Mouse (Mus musculus): ENCODE results near the gene Tlnrd1. TPM values are rescaled to one million over a fixed set of nuclear protein-coding genes. Genes with fewer than 3 reads are reported as not detected.

Tlnrd1 gene
- polyA plus RNA-seq, 1 experiment from 2014 or later = 10.9 TPM

GRCm38 (mm10) chr7:83852381-83853380, 31.4 kb downstream of the Tlnrd1 start:
- H3K27ac ChIP-seq = no peak overlapping the region
- H3K27me3 ChIP-seq = no peaks in the 10 kb centered on the region
- 38% methylated on average over 5 of the region's 5 CpGs for WGBS
- no peaks in the 10 kb centered on the region for H3K36me3 ChIP-seq (replicated peaks)
- no peak overlapping the region for H3K4me3 ChIP-seq (replicated peaks)
- ATAC-seq (ENCODE audit: low FRiP score) = no peak
- 0 out of 2 replicates have a peak, but pooled peaks cover 11% of the 10 kb centered on the region for H3K4me1 ChIP-seq
- no peak overlapping the region for H3K4me2 ChIP-seq
- H3K9ac ChIP-seq = no peak overlapping the region
- no peaks in the 10 kb centered on the region for H3K9me3 ChIP-seq

DNA sequence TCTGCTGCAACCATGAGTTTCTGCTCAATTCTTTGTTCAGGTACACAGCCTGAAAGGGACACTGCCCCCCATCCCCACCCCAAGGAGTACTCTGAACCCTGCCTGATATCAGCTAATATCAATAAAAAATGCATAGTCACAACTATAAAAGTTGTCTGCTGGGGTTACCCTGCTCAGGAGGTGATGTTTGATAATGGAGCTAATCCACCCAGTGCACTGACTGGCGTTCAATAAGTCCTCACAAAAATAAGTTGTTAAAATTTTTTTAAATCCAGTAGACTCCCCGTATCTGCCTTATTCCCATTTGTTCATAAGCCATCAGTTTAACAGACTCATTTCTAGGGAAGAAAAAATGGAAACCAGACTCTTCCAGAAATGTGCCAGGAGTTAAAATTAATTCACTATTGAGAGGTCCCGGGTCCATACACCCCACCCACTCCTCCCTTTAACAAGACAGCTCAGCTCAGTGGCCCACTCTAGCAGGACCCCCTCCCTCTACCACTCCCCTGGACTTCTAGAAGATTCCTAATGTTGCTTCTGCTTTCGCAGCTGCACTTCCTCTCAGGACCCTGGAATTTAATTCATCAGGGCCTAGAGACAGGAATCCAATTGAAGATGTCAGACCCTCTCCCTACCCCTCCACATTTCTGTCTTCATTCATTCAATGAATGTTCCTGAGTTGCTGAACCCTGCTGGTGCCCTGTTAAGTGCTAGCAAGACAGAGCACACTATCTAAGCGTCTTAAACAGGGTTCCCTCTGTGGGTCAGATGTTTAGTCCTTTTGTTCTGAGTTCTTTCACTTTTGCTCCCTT, 32.3 kb downstream of the Tlnrd1 start:
- H3K27ac ChIP-seq = no peak overlapping the region
- H3K4me1 ChIP-seq = 0 out of 2 replicates have a peak, but pooled peaks cover 11% of the 10 kb centered on the region
- H3K9ac ChIP-seq = no peak overlapping the region
- H3K4me2 ChIP-seq = no peak overlapping the region
- 55% methylated on average over 5 of the region's 5 CpGs for WGBS
- ATAC-seq (ENCODE audit: low FRiP score) = no peak
- no peaks in the 10 kb centered on the region for H3K9me3 ChIP-seq
- H3K27me3 ChIP-seq = no peaks in the 10 kb centered on the region
- no peak overlapping the region for H3K4me3 ChIP-seq (replicated peaks)
- H3K36me3 ChIP-seq (replicated peaks) = no peaks in the 10 kb centered on the region

DNA sequence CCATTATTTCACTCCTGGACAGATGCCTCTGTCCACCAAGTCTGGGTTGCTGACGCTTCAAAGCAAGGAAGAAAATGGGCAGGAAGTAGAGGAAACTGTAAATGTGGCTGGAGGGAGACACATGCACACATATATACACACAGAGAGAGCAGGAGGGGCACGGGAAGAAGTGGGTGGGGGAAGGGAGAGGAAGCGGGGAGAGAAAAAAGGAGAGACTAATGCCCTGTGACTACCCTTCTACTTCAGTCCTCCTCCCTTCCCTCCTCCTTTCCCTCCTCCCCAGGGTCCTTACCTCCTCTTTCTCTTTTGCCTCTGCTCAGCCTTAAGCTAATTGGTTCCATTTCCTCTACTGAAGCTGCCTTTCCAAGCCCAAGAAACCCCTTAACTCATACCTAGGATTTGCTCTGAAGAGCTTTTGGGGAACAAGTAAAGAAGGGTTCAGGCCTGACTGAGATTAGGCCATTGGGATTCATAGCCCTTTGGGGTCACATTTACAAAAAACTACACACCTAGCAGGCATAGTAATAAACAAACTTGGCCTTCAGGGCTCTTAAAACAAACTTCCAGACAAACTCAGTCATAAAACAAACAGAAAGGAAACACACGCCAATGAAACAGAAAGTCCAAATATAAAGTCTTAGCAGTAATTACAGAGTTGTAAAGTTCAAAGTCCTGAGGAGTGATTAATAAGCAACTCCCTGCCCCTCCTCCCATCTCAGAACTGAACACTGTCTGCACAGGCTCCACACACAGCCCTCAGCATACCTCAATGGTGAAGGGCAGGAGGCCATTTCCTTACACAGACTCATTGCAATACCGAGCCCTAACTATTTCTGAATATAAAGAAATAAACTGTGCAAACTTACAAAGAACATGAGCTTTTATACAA, 36.7 kb downstream of the Tlnrd1 start:
- Histone ChIP-seq H3K9ac (no peak overlapping the region), H3K4me1 (0 out of 2 replicates have a peak, but pooled peaks cover 7% of the 10 kb centered on the region), H3K4me2 (no peak overlapping the region), H3K9me3 (no peaks in the 10 kb centered on the region), H3K36me3 (replicated peaks) (no peaks in the 10 kb centered on the region), H3K27ac (no peak overlapping the region), H3K27me3 (no peaks in the 10 kb centered on the region), H3K4me3 (replicated peaks) (no peak overlapping the region)
- WGBS = 56% methylated on average over 5 of the region's 5 CpGs
- ATAC-seq (ENCODE audit: low FRiP score) = no peak

DNA sequence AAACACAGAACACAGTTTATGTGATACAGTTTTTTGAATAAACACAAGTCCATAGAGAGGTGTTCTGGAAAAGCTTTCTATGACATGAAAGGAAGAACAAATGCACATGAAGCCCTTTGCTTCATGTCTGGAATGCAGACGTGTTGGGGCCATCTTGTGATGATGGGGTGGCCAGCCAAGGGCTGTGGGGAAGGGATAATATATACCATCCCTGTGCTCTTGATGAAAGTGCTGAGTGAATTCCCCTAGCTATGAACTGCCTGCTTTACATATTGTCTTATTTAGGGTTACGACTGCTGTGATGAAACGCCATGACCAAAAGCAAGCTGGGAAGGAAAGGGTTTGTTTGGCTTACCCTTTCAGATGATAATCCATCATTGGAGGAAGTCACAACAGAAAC, 39.3 kb downstream of the Tlnrd1 start:
- H3K27me3 ChIP-seq = no peaks in the 10 kb centered on the region
- no peaks in the 10 kb centered on the region for H3K36me3 ChIP-seq (replicated peaks)
- ATAC-seq (ENCODE audit: low FRiP score) = no peak
- H3K4me3 ChIP-seq (replicated peaks) = no peak overlapping the region
- H3K4me2 ChIP-seq = no peak overlapping the region
- no peaks in the 10 kb centered on the region for H3K4me1 ChIP-seq
- H3K9ac ChIP-seq = no peak overlapping the region
- no peak overlapping the region for H3K27ac ChIP-seq
- H3K9me3 ChIP-seq = no peaks in the 10 kb centered on the region
- WGBS = 84% methylated on average over 3 of the region's 3 CpGs

DNA sequence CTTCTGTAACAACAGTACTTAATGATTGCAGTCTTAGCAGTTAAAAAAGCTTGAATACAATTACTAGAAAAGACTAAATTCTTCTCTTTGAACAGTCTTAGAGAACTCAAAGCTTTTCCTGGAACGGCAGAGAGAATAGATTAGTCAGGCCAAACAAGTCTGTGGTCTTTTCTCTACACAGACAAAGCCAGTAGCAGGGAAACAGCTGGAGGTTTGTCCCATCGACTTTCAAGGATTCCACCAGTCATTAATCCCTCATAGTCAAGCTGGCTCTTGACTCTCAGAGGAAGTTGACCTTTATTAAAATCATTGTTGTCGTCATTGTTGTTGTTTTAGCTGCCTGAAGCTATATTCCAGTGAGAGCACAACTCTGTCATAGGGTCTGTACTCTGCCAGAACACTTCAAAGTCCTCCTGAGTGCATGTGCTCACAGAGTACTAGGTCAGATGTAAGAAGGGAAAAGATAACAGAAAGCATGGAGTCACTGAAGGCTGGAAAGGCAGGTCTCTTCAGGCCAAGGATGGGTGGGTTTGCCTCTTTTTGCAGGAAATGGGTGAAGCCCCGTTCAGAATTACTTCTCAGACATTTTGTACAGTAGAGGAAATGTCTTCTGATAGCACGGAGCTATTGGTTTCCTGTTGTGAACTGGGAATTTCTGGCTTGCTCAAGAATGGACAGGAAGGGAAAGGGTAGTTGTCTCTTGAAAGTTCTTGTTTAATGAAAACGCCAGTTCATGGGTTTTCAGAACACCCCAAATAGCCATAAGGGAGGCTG, 41.4 kb downstream of the Tlnrd1 start:
- H3K9me3 ChIP-seq = no peaks in the 10 kb centered on the region
- H3K4me2 ChIP-seq = no peak overlapping the region
- H3K9ac ChIP-seq = no peak overlapping the region
- no peak for ATAC-seq (ENCODE audit: low FRiP score)
- no peaks in the 10 kb centered on the region for H3K27me3 ChIP-seq
- no peak overlapping the region for H3K27ac ChIP-seq
- WGBS = 57% methylated on average over 6 of the region's 6 CpGs
- no peaks in the 10 kb centered on the region for H3K36me3 ChIP-seq (replicated peaks)
- no peak overlapping the region for H3K4me3 ChIP-seq (replicated peaks)
- H3K4me1 ChIP-seq = no peaks in the 10 kb centered on the region

DNA sequence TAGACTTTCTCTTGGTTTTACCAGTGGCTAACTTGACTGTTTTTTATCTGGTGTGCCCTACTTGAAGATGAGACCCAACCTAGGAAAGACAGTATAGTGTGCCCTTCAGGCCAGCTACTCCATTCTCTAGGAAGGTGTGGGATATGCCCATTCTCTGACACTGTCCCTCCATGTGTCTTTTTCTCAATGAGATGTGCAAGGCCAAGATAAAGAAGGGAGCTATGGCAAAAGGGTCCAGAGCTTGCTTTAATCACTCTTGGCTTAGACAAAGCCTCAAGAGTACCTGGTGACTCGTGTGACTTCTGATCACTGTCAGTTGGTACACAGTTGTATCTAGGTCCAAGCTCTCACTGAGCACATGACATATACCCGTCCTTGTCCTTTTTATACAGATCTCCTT, 44.0 kb downstream of the Tlnrd1 start:
- WGBS = 82% methylated on average over 2 of the region's 2 CpGs
- no peak overlapping the region for H3K4me2 ChIP-seq

GRCm38 (mm10) chr7:83838525-83839224, 45.4 kb downstream of the Tlnrd1 start:
- Histone ChIP-seq H3K9ac (no peak overlapping the region), H3K36me3 (replicated peaks) (no peaks in the 10 kb centered on the region), H3K27ac (no peak overlapping the region), H3K9me3 (no peaks in the 10 kb centered on the region), H3K4me2 (no peak overlapping the region), H3K27me3 (no peaks in the 10 kb centered on the region), H3K4me3 (replicated peaks) (no peak overlapping the region), H3K4me1 (no peaks in the 10 kb centered on the region)
- ATAC-seq (ENCODE audit: low FRiP score) = no peak
- WGBS = 73% methylated on average over 5 of the region's 5 CpGs

More for the DNA sequence above, 44.0 kb downstream of the Tlnrd1 start:
- H3K9ac ChIP-seq = no peak overlapping the region
- no peak for ATAC-seq (ENCODE audit: low FRiP score)
- H3K36me3 ChIP-seq (replicated peaks) = no peaks in the 10 kb centered on the region
- no peak overlapping the region for H3K27ac ChIP-seq
- no peaks in the 10 kb centered on the region for H3K4me1 ChIP-seq
- H3K4me3 ChIP-seq (replicated peaks) = no peak overlapping the region
- H3K9me3 ChIP-seq = no peaks in the 10 kb centered on the region
- H3K27me3 ChIP-seq = no peaks in the 10 kb centered on the region

Other genes starting within 250 kb of the Tlnrd1 start
- gene Il16, start 138.6 kb downstream of the Tlnrd1 start, polyA plus RNA-seq (2016; fragmentation: Nextera tagmentation; extraction: Ambion mirVana) = 0.86 and 0.95 TPM in 2 replicates
- gene Cfap161, start 89.4 kb downstream of the Tlnrd1 start, polyA plus RNA-seq (2016; fragmentation: Nextera tagmentation; extraction: Ambion mirVana) = 0.28 and 0.49 TPM in 2 replicates
- 75.9 and 80.8 TPM in 2 replicates for gene Mesd, start 161 bp upstream of the Tlnrd1 start, polyA plus RNA-seq (2016; fragmentation: Nextera tagmentation; extraction: Ambion mirVana)
- gene Cemip, start 202.2 kb upstream of the Tlnrd1 start, polyA plus RNA-seq (2016; fragmentation: Nextera tagmentation; extraction: Ambion mirVana) = 0.63 and 0.69 TPM in 2 replicates

All from forebrain, embryonic 12.5 days (tissue).